Mouse (Mus musculus): ENCODE data around the gene Cldn34b2.
"Not testable (repeated sequence)": the region's sequence is repeated elsewhere in the genome, so short reads cannot be mapped to it uniquely, and the experiment has no call there.

Gene Cldn34b2

GRCm38 (mm10) chrX:155128312-155128711 is at the start of gene Cldn34b2:
Cldn34b2 (minus strand) TSS chrX:155128412.
- DNase-seq (ENCODE audit: low spot score in 2 of 2): not testable (repeated sequence)

- DNase-seq (ENCODE audit: low spot score in 2 of 2): no peak
Measured at GRCm38 (mm10) chrX:155177640-155178039, 49.4 kb upstream of the Cldn34b2 start.

- DNase-seq (ENCODE audit: low spot score in 2 of 2): no peak
Measured at GRCm38 (mm10) chrX:155177230-155177629, 49.0 kb upstream of the Cldn34b2 start.

GRCm38 (mm10) chrX:155175568-155175967 is 47.4 kb upstream of the Cldn34b2 start:
- no peak for DNase-seq (ENCODE audit: low spot score in 2 of 2)

- no peak for DNase-seq (ENCODE audit: low spot score in 2 of 2)
Measured at GRCm38 (mm10) chrX:155172310-155172709, 44.1 kb upstream of the Cldn34b2 start.

- no peak for DNase-seq (ENCODE audit: low spot score in 2 of 2)
Measured at GRCm38 (mm10) chrX:155171754-155172153, 43.5 kb upstream of the Cldn34b2 start.

GRCm38 (mm10) chrX:155169886-155170285 is 41.7 kb upstream of the Cldn34b2 start:
- no peak for DNase-seq (ENCODE audit: low spot score in 2 of 2)

- no peak for DNase-seq (ENCODE audit: low spot score in 2 of 2)
Measured at GRCm38 (mm10) chrX:155167667-155168066, 39.5 kb upstream of the Cldn34b2 start.

- DNase-seq (ENCODE audit: low spot score in 2 of 2): no peak
Measured at GRCm38 (mm10) chrX:155166313-155166712, 38.1 kb upstream of the Cldn34b2 start.

- DNase-seq (ENCODE audit: low spot score in 2 of 2): no peak
Measured at GRCm38 (mm10) chrX:155163553-155163952, 35.3 kb upstream of the Cldn34b2 start.

- no peak for DNase-seq (ENCODE audit: low spot score in 2 of 2)
Measured at GRCm38 (mm10) chrX:155151868-155152267, 23.7 kb upstream of the Cldn34b2 start.

GRCm38 (mm10) chrX:155144718-155145117 is 16.5 kb upstream of the Cldn34b2 start:
- DNase-seq (ENCODE audit: low spot score in 2 of 2): peak; percentile 4 to 12

GRCm38 (mm10) chrX:155098024-155098423 is 30.2 kb downstream of the Cldn34b2 start:
- DNase-seq (ENCODE audit: low spot score in 2 of 2): no peak

- not testable (repeated sequence) for DNase-seq (ENCODE audit: low spot score in 2 of 2)
Measured at GRCm38 (mm10) chrX:155093566-155093965, 34.6 kb downstream of the Cldn34b2 start, which contains the start of gene Magea2. Magea2 (minus strand) TSS chrX:155093666.

- not testable (repeated sequence) for DNase-seq (ENCODE audit: low spot score in 2 of 2)
Measured at GRCm38 (mm10) chrX:155089693-155090092, 38.5 kb downstream of the Cldn34b2 start, which contains the start of gene Magea1. Magea1 (minus strand) TSS chrX:155089793.
